Mouse (Mus musculus) left cerebral cortex, postnatal 10 days (tissue): ENCODE measurements around the gene Nub1. TPM values are rescaled to one million over a fixed set of nuclear protein-coding genes. Genes with fewer than 3 reads are reported as not detected.
A peak's percentile ranks its signal among the peaks of the same experiment; 100 is the strongest.

Source experiments
- DNase-seq, 2 experiments: peaks; one replicate each; pipeline ENCODE4 v3.0.0; 2021 to 2022; ENCODE audit warnings: low spot score in 2 of 2, mixed read lengths in 1 of 2; ENCODE audit errors: extremely low spot score in 1 of 2
- intact Hi-C: fragments of 180-260 bp; cut with DNase I; formaldehyde crosslinking; loops from one replicate; pipeline ENCODE4 v1.15.1; 2025
- total RNA-seq, 2 experiments: library from RNA; stranded (reverse); gene quantifications; 2 replicates each; pipeline ENCODE4 v1.2.3; 2021

Nub1 gene
- total RNA-seq, result 10 to 100 TPM; 75.3 to 79.3 TPM

- intact Hi-C loops, result loop anchor here (2.0 kb wide), 1 partner anchor 65 kb away; no protein-coding TSS in a partner anchor
- DNase-seq, result peak; percentile 94 to 99
Measured at GRCm38 (mm10) chr5:24685366-24686093, at the start of gene Nub1. TSS of gene Nub1 (plus strand) at chr5:24685532.

DNA sequence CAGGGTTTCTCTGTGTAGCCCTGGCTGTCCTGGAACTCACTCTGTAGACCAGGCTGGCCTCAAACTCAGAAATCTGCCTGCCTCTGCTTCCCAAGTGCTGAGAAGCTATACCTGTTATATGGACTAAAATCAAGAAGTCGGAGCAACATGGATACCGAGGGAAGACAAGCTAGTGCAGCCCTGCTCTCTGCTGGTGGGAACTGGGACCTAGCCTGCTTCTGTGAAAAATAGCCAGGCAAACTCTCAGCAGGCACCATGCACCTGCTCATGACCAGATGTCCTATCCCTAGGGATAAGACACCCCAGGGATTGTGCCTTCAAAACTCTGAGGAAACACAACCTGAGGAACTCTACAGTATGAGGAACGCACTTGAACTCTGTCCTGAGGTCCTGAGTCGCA, 48.3 kb upstream of the Nub1 start:
- DNase-seq, result no peak
- intact Hi-C loops, result no loop called here

GRCm38 (mm10) chr5:24638131-24638530, 47.2 kb upstream of the Nub1 start:
- DNase-seq, result no peak
- intact Hi-C loops, result no loop called here

DNA sequence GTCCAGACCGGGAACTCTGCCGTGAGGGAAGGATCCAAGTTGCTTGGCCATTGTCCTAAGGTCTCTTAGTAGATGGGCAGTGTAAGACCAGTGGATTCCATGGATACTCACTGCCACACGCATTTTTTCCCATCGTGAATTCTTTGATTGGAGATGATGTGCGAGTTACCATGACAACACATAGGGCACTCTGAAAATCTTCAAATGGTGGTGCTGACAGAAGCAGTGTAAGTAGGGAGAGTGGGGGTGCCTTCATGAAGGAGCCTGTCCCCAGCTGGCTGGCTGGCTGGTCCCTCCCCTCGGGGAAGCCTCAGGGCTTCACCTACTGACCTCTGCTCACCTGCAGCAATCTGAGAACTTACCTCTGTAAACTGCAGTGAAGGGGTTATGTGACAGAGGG, 46.3 kb upstream of the Nub1 start:
- DNase-seq, result peak in 1 of 2 experiments; percentile 56
- intact Hi-C loops, result no loop called here

GRCm38 (mm10) chr5:24645454-24645853, 39.9 kb upstream of the Nub1 start:
- intact Hi-C loops, result no loop called here
- no peak for DNase-seq

- DNase-seq, result no peak
- intact Hi-C loops, result no loop called here
Measured at GRCm38 (mm10) chr5:24649231-24649630, 36.1 kb upstream of the Nub1 start.

GRCm38 (mm10) chr5:24649701-24650100, 35.6 kb upstream of the Nub1 start:
- intact Hi-C loops, result loop anchor here (5.0 to 10.0 kb wide), 3 partner anchors 52 to 165 kb away; no protein-coding TSS in a partner anchor
- no peak for DNase-seq

DNA sequence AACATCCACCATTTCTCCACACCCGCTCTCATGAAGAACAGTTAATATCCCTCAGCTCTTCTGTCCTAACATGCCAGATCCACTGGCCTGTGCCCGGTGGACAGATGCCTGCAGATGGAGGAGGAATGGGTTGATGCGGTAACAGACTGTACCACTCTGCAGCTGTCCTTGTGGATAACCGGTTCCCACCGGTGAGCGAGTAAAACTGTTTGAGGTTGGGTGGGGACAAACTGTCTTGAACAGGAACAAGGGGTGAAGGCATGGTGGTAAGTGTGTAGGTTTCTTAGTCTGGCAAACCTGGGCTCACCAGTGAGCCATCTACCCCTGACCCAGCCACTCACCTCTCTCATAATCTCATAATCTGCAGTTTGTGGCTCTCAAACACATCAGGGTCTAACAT, 34.0 kb upstream of the Nub1 start:
- intact Hi-C loops, result loop anchor here (5.0 to 10.0 kb wide), 3 partner anchors 54 to 167 kb away; no protein-coding TSS in a partner anchor
- no peak for DNase-seq

GRCm38 (mm10) chr5:24651768-24652752, 33.3 kb upstream of the Nub1 start:
- intact Hi-C loops, result loop anchor here (5.0 to 10.0 kb wide), 3 partner anchors 55 to 167 kb away; no protein-coding TSS in a partner anchor

GRCm38 (mm10) chr5:24652780-24653179, 32.6 kb upstream of the Nub1 start:
- intact Hi-C loops, result loop anchor here (5.0 to 10.0 kb wide), 3 partner anchors 55 to 168 kb away; no protein-coding TSS in a partner anchor
- no peak for DNase-seq

More at GRCm38 (mm10) chr5:24651768-24652752, 33.3 kb upstream of the Nub1 start:
- peak; percentile 84 for DNase-seq

GRCm38 (mm10) chr5:24654491-24654890, 30.8 kb upstream of the Nub1 start:
- intact Hi-C loops, result loop anchor here (5.0 to 10.0 kb wide), 3 partner anchors 57 to 170 kb away; no protein-coding TSS in a partner anchor
- DNase-seq, result no peak

GRCm38 (mm10) chr5:24657113-24657512, 28.2 kb upstream of the Nub1 start:
- intact Hi-C loops, result loop anchor here (10.0 kb wide), 2 partner anchors 142 to 172 kb away; no protein-coding TSS in a partner anchor
- DNase-seq, result peak; percentile 42 to 72

GRCm38 (mm10) chr5:24659708-24660423, 25.5 kb upstream of the Nub1 start:
- intact Hi-C loops, result loop anchor here (10.0 kb wide), 2 partner anchors 145 to 175 kb away; no protein-coding TSS in a partner anchor
- DNase-seq, result no peak

DNA sequence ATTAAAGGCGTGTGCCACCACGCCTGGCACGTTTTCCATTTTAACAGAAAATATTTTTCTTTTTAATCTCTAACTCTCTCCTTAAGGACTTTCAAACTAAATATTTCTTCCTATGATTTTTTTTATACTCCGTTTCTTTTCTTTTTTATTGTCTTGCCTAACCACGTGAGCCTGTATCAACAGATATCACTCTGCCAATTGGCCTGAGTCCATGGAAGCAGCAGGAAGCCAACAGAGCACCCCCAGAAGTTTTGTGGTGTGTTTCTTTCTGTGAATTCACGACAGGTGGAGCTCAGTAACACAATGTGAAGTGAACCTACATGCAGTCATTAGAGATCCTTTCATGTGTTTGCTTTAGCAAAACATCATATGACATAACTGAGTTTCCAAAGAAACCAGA, 23.9 kb upstream of the Nub1 start:
- intact Hi-C loops, result no loop called here
- DNase-seq, result peak in 1 of 2 experiments; percentile 25

GRCm38 (mm10) chr5:24674238-24674637, 11.1 kb upstream of the Nub1 start:
- DNase-seq, result peak; percentile 71 to 81
- intact Hi-C loops, result loop anchor here (5.0 kb wide), 1 partner anchor 108 kb away; no protein-coding TSS in a partner anchor

DNA sequence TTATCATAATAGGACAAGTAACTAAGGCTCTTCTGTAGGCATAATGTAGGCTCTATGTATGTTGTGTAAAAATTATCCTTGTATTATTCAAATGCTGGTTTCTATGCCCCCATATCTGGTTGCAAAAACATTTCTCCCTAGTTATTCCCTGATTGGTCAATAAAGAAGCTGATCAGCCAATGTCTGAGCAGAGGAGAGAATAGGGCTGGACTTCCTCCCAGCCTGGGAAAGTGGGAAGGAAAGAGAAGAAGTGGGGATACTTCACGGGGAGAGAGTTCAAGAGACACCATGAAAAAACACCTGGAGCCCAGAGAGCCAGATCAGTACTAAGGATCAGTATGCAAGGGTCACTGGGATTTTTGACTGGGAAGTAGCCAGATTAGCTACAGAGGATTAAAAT, 3.9 kb upstream of the Nub1 start:
- intact Hi-C loops, result no loop called here
- no peak for DNase-seq

GRCm38 (mm10) chr5:24684578-24685365, 560 bp upstream of the Nub1 start:
- intact Hi-C loops, result loop anchor here (2.0 kb wide), 1 partner anchor 66 kb away; no protein-coding TSS in a partner anchor

DNA sequence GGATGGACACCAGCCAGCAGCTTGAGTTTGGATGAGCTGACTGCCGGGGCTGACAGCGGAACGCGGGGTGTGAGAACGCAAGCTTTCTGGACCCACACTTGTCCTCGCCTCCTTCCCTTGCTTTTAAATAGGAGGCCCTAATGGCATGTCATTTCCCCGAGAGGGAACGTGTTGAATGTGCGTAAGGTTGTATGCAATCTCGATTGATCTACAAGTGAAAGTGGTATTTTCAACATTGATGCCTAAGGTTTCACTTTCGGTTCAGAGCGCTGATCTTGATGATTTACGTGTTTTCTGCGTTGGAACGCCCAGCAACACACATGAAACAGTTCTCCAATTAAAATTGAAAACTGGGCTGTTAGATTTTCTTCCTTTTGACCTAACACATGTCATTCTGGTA, 844 bp downstream of the Nub1 start:
- intact Hi-C loops, result no loop called here
- DNase-seq, result no peak

More at GRCm38 (mm10) chr5:24684578-24685365, 560 bp upstream of the Nub1 start:
- DNase-seq, result peak; percentile 56 to 58
